Mouse (Mus musculus) heart, postnatal 36 days (tissue): Measurements from ENCODE around the gene Ppp2r5d. TPM values are rescaled to one million over a fixed set of nuclear protein-coding genes. Genes with fewer than 3 reads are reported as not detected.

Experiments
- DNase-seq, 2 experiments: peaks; one replicate each; pipeline ENCODE4 v3.0.0; 2021 to 2022
- intact Hi-C: fragments of 180-260 bp; cut with DNase I; formaldehyde crosslinking; loops from one replicate; pipeline ENCODE4 v1.15.1; 2025
- total RNA-seq, 2 experiments: library from RNA; stranded (reverse); gene quantifications; 2 replicates each; pipeline ENCODE4 v1.2.3; 2021

The Ppp2r5d gene
- 10 to 100 TPM; 33.2 TPM for total RNA-seq

DNA sequence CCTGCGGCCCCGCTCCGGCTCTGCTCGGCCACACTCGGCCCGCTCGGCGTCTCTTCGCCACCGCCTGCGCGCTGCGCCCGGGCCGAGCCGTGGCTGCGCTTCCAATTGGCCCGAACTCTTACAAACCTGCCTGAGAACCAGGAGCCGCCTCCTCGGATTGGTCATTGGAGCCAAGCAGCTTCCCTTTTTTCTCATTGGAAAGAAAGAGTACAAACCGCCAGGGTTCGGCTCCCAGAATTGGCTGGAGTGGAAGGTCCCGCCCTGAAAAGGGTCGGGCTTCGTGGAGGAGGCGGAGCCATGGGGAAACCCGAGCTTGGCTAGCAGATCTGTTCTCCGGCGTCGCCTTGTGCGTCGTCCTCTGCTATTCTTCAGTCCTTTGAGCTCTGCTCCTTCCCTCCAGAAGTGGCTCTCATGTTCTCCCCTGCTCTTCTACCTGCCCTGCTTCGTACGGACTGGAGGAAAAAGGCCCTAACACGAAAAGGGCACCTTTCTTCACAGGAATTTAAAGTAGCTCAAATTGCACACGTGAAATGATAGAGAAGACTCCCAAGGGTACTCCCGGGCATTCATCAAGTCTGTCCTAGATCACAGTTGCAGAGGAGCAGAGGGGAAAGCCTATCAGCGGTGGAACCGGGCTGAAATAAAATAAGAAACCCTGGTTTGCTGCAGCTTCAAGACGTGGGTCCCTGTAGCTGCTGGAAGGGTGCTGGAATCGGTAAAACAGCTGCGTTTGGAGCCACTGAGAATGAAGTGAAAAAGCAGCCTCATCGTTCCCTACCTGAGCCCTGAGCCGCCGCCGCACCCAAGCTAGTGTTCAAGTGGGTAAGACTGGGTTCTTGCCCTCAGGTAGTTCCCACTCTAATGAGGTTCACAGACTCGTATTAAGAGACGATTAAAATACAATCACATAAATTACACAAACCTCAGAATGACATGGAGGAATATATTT is at the start of gene Ppp2r5d:
TSS of gene Ppp2r5d (minus strand) at position 225 of the 949 bp plus-strand sequence.
- intact Hi-C loops = no loop called here

DNA sequence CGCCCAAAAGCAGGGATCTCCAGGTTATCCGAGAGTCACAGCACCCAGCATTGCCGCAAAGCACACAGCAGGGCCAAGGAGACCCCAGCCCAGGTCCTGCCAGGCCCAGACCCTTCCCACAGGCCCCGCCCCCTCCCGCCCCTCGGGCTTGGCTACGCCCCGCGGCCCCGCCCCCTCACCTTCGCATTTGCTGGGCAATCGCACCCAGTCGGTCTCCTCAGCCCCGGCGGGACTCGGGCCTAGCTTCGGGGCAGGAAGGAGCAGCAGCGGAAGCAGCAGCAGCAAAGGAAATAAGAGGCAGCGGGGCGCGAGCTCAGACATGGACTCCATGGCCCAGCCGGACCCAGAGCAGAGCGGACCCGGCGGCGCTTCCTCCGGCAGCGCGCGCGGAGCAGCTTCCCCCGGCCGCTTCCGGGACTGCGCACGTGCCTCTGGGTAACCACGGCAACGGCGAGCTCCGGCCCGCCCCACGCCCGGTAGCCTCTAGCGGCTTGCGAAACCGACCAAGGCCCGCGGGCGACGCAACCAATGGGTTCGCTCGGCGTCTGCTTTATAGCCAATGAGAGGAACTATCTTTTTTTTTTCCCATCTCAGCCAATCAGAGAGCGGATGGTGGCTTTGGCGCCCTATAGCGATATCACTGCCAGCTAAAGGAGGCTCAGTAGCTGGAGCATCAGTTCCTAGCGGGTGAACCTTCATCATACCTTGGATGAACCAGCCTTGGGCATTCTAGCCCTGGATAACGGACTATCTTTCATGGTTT is 47.1 kb upstream of the Ppp2r5d start, which contains the start of gene Cnpy3:
TSS of gene Cnpy3 (minus strand) at position 421 of the 763 bp plus-strand sequence.
- intact Hi-C loops = loop anchor here (2.0 kb wide), 1 partner anchor 21 kb away; the partner anchor contains the start of gene 2310039H08Rik
- DNase-seq = peak; percentile 93

More for the DNA sequence above, at the start of gene Ppp2r5d:
- DNase-seq = peak; percentile 96

DNA sequence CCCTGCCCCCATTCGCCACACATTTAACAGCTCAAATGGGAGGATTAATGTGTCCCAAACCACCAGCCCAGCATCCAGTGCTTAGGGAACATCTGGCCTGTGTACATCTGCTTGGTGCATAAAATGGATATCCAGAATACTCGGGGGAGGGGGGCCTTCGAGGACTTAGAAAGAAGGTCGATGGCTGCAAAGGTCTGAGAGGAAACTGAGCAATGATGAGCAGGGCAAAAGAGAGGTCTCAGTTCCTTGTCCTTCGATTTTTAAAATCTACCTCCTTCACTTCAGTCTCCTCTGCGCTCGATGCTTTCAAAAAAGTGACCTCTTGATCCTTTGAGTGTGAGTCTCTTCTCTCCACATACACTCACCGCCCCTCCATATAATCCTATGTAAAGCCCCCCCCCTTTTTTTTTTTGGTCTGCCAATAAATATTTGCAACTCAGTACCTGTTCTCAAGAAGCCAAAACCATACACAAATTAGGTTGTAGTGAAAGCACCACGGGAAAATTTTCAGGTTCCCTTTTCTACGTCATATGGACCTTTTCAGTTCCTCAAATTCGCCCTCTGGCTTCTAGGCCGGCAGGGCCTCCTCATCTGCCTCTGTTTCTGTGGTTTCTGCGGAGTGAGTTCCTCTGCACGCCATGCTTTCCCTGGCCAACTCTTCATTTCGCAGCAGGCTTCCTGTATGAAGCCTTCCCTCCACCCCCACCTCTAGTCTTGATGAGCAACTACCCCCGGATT is 46.3 kb upstream of the Ppp2r5d start:
- intact Hi-C loops = no loop called here
- no peak for DNase-seq

GRCm38 (mm10) chr17:46750580-46750979 is 45.7 kb upstream of the Ppp2r5d start:
- intact Hi-C loops = no loop called here

GRCm38 (mm10) chr17:46749282-46749681 is 44.4 kb upstream of the Ppp2r5d start:
- DNase-seq = no peak
- intact Hi-C loops = no loop called here

More at GRCm38 (mm10) chr17:46750580-46750979, 45.7 kb upstream of the Ppp2r5d start:
- DNase-seq = no peak

DNA sequence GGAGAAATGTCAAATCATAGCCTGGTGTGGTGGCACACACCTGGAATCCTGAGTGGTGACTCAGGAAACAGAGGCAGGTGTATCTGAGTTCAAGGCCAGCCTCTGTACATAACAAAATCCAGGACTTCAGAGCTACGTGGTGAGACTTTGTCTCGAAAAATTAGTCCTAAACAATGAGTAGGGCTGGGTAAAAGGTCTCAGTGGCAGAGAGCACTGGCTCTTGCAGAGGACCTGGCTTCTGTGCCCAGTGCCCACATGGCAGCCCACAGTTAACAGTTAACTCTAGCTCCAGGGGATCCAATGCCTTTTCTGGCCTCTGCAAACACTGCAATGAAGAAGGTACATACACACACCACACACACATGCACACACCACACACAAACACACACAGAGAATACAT is 42.9 kb upstream of the Ppp2r5d start:
- intact Hi-C loops = no loop called here
- DNase-seq = no peak

DNA sequence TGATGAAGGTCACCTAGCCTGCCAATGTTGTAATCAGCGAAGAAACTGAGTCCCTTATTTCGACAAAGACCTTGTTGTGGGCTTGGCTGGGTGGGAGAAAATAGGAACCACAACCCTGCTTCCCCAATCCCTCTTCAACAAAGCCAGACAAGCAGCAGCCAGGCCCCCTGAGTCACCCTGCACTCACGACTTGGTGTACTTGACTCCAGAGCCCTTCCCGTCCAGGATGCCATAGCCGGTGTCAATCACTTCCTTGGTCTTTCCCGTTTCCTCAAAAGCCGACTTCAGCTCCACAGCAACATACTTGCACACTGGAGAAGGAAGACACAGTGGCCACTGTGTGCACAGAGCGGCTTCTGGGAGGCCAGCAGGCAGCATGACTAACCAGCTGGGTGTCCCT is 42.3 kb upstream of the Ppp2r5d start:
- intact Hi-C loops = no loop called here
- no peak for DNase-seq

DNA sequence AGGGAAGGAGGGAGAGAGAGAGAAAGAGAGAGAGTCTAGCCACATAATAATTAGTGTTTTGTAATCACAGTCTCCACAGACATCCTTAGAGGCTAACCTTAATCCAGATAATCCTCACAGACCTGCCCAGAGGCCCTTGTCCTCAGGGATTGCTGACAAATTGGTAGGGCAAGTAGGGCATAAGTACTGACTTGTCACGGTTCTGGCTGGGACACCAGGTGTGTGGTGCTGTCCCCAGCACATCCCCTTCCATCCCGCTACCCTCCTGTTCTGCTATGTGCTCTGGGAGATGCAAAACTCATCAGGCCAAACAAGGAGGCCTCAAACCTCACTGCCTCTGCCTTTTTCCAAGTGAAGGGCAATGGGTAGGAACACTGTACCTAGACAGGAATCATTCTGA is 40.6 kb upstream of the Ppp2r5d start:
- intact Hi-C loops = no loop called here

DNA sequence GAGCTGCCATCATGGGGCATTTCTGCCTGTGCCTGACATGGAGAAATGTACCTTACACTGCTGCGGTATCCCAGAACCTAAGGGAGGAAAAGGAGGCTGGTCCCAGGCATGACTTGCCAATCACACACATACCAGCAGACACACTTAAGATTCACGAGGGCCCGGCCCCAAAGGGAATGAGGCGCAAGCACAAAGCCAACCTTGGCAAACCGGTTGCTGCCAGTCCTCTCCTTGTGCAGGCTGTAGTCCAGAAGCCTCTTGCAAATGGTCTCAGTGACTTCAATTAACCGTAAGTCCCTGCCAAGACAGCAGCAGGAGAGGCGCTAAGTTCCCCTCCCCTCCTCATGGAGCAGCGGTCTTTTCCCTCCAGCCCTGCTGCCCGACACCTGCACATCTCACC is 38.1 kb upstream of the Ppp2r5d start:
- DNase-seq = no peak
- intact Hi-C loops = no loop called here

More for the DNA sequence above, 40.6 kb upstream of the Ppp2r5d start:
- no peak for DNase-seq

- intact Hi-C loops = no loop called here
- DNase-seq = no peak
Observed at GRCm38 (mm10) chr17:46741305-46741704, 36.4 kb upstream of the Ppp2r5d start.

DNA sequence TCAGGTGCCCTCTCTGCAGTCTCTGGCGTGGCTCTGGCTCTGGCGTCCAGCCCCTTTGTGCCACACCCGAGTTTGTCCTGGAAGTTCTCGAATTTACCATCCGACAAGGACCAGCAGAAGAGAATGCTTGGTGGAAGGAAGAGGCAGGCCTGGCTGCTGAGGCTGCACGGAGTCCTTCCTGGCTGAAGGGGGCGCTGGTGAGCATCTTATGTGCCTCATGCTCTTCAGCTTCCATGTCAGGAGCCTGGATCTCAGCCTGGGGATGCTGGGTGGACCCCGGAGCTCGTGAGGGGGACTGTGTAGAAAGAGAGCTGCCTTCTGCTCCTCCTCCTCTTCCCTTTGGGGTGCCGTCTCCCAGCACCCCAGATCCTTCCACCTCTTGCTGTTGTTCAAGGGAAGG is 31.2 kb upstream of the Ppp2r5d start:
- intact Hi-C loops = no loop called here
- DNase-seq = peak in 1 of 2 experiments; percentile 37

GRCm38 (mm10) chr17:46735287-46735686 is 30.4 kb upstream of the Ppp2r5d start:
- DNase-seq = no peak

DNA sequence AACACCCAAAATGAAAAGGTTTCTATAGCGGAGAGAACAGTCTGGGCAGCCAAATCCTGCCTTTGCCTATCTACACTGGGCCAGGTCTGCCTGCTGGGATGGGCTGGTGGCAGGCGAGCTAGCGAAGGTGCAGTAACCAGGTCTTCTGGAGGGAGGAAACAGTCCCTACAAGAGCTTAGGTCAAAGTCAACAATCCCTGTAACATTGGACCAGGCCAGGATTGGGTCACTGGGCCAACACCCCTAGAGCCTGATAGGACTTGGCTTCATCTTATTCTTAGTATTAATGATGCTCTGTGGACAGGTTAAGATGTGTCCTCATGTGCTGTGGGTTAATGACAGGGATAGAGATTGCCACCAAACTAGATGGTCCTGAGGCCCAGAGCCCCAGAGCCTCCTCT is 29.1 kb upstream of the Ppp2r5d start:
- intact Hi-C loops = no loop called here
- no peak for DNase-seq

More at GRCm38 (mm10) chr17:46735287-46735686, 30.4 kb upstream of the Ppp2r5d start:
- intact Hi-C loops = no loop called here

DNA sequence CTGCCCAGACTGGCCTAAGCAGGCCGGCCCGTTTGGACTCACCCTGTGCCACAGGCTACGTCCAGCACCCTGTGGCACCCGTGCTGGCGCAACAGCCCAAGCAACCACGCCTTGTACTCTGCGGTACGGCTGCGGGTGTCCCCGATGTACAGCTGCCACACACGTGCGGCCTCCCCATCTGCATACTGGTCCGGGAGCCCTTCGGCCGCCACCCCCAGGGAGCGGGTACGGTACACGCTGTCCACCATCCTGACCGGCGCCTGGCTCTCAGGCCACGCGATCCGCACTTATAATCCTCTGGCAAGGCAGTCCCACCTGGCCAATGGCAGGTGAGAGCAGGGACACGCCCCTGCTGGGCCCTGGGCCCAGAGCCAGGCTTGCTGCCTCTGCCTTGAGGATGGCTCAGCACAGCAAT is 24.0 kb upstream of the Ppp2r5d start, which contains the start of gene Gnmt:
TSS of gene Gnmt (minus strand) at position 265 of the 415 bp plus-strand sequence.
- no peak for DNase-seq
- intact Hi-C loops = no loop called here

DNA sequence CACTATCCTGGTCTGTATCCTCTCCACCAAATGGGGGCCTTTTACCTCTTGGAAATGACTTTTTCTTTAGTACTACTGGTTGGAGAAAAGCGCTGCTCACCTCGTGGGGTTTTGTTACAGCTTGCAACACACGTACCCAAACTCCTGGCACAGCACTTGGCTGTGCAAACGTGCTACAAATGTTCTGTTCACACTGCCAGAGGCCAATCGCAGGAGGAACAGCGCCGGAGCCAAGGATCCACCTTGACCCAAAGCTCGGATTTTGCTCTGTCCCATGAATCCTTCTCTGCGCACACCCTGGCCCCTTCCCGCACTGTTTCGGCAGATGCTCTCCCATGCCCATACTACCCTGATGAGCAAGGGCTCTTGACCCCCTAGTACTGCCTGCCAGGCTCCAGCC is 23.6 kb upstream of the Ppp2r5d start:
- DNase-seq = no peak
- intact Hi-C loops = no loop called here

DNA sequence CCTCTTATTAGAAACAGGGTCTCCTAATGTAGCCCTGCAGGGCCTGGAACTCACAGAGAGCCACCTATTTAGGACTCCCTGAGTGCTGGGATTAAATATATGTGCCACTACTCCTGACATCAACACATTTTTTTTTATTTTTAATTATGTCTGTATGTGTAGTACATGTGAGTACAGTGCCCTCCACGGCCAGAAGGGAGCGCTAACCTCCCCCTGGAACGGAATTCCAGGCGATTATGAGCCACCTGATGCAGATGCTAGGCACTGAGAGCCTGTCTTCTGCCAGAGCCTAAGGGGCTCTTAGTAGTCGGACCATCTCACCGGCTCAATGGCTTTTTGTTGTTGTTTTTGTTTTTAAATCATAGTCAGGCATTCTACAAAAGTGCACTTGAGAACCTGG is 23.1 kb upstream of the Ppp2r5d start:
- intact Hi-C loops = no loop called here
- no peak for DNase-seq

- intact Hi-C loops = no loop called here
- no peak for DNase-seq
Observed at GRCm38 (mm10) chr17:46727271-46727670, 22.4 kb upstream of the Ppp2r5d start.

- intact Hi-C loops = loop anchor here (2.0 kb wide), 1 partner anchor 199 kb away; no protein-coding TSS in a partner anchor
- DNase-seq = no peak
Observed at GRCm38 (mm10) chr17:46725731-46726645, 21.1 kb upstream of the Ppp2r5d start.

GRCm38 (mm10) chr17:46725273-46725672 is 20.4 kb upstream of the Ppp2r5d start:
- intact Hi-C loops = loop anchor here (2.0 kb wide), 1 partner anchor 198 kb away; no protein-coding TSS in a partner anchor
- DNase-seq = no peak
